Mouse (Mus musculus) liver, adult 2 months (tissue): ENCODE measurements around the gene Rnf141. TPM values are rescaled to one million over a fixed set of nuclear protein-coding genes. Genes with fewer than 3 reads are reported as not detected.

ENCODE experiments used
- DNase-seq: peaks from one replicate; pipeline ENCODE4 v3.0.0-alpha.2; 2011; ENCODE audit warnings: low read depth, low spot score; ENCODE audit errors: extremely low read depth
- H3K27ac ChIP-seq: fragments of 200-500 bp; replicated peaks from 2 replicates; pipeline ENCODE4 v1.5.1; 2012; ENCODE audit warnings: low read depth, mild to moderate bottlenecking, control low read depth, inconsistent platforms, low read length; ENCODE audit not compliant: insufficient read depth
- H3K27me3 ChIP-seq: fragments of 200-500 bp; 2 replicates; pipeline ENCODE4 v1.6.1; 2012; ENCODE audit warnings: mild to moderate bottlenecking, moderate library complexity, low read length, inconsistent platforms; ENCODE audit not compliant: control insufficient read depth, insufficient read depth
- H3K36me3 ChIP-seq: fragments of 200-500 bp; 2 replicates; pipeline ENCODE4 v1.6.1; 2012; ENCODE audit warnings: low read length, inconsistent platforms; ENCODE audit not compliant: control insufficient read depth, insufficient read depth
- H3K4me1 ChIP-seq: fragments of 200-500 bp; 2 replicates; pipeline ENCODE4 v1.6.1; 2011; ENCODE audit warnings: low read length; ENCODE audit not compliant: control insufficient read depth, insufficient read depth
- H3K4me3 ChIP-seq: fragments of 200-500 bp; 2 replicates; pipeline ENCODE4 v1.5.1; 2011; ENCODE audit warnings: low read depth, mild to moderate bottlenecking, control low read depth, low read length, moderate library complexity; ENCODE audit not compliant: insufficient read depth
- H3K79me2 ChIP-seq: fragments of 200-500 bp; 2 replicates; pipeline ENCODE4 v1.6.1; 2012; ENCODE audit warnings: inconsistent platforms, mild to moderate bottlenecking, low read length, moderate library complexity; ENCODE audit not compliant: control insufficient read depth, insufficient read depth
- H3K9ac ChIP-seq: fragments of 200-500 bp; 2 replicates; pipeline ENCODE4 v1.6.1; 2012; ENCODE audit warnings: low read depth, mild to moderate bottlenecking, control low read depth, inconsistent platforms, low read length
- CTCF ChIP-seq: fragments of 200-500 bp; IDR thresholded peaks from 2 replicates; pipeline ENCODE4 v1.5.1; 2011; ENCODE audit warnings: low read depth, low read length, control low read depth
- POLR2A ChIP-seq: fragments of 200-500 bp; IDR thresholded peaks from 2 replicates; pipeline ENCODE4 v1.6.1; 2011; ENCODE audit warnings: low read length, control low read depth; ENCODE audit not compliant: insufficient read depth; ENCODE audit errors: extremely low read depth
- WGBS: fragments of 180-500 bp; shearing (Covaris S2); methylation state at CpG from one replicate; pipeline ENCODE4 v1.1.7; 2018; 5-methylcytosine and 5-hydroxymethylcytosine counted together
- polyA plus RNA-seq: library from polyadenylated mRNA; depleted of rRNA; stranded (reverse); fragments of >200 nt; gene quantifications from 2 replicates; pipeline ENCODE4 v1.2.3, GENCODE M21; 2012
- total RNA-seq: library from RNA; depleted of rRNA; stranded (reverse); fragments of >200 nt; gene quantifications from 2 replicates; pipeline ENCODE4 v1.2.3, GENCODE M21; 2014

Rnf141 gene
- total and polyA plus RNA-seq, 2 experiments, result 20.6 to 63.4 TPM

- Histone ChIP-seq H3K79me2 (no peaks in the 10 kb centered on the region), H3K27me3 (no peaks in the 10 kb centered on the region), H3K36me3 (peaks cover 13% of the 10 kb centered on the region), H3K9ac (no peak overlapping the region), H3K4me1 (no peaks in the 10 kb centered on the region), H3K4me3 (no peak overlapping the region), H3K27ac (no peak overlapping the region)
- no peak for DNase-seq
- 88% methylated on average over 8 of the region's 8 CpGs for WGBS
- TF ChIP-seq POLR2A, result no peak
- TF ChIP-seq CTCF, result no peak
Observed at GRCm38 (mm10) chr7:110810995-110811394, 33.3 kb downstream of the Rnf141 start.

- H3K9ac ChIP-seq, result no peak overlapping the region
- no peaks in the 10 kb centered on the region for H3K4me1 ChIP-seq
- H3K4me3 ChIP-seq, result no peak overlapping the region
- DNase-seq, result no peak
- H3K36me3 ChIP-seq, result peaks cover 9% of the 10 kb centered on the region; the same call in 1 of the 2 replicates
- no peaks in the 10 kb centered on the region for H3K79me2 ChIP-seq
- no peaks in the 10 kb centered on the region for H3K27me3 ChIP-seq
- no peak for TF ChIP-seq POLR2A
- TF ChIP-seq CTCF, result no peak
- 92% methylated on average over 18 of the region's 18 CpGs for WGBS
- H3K27ac ChIP-seq, result no peak overlapping the region
Observed at GRCm38 (mm10) chr7:110809585-110810557, 34.4 kb downstream of the Rnf141 start.

- H3K36me3 ChIP-seq, result peaks cover 9% of the 10 kb centered on the region; the same call in 1 of the 2 replicates
Observed at GRCm38 (mm10) chr7:110808962-110809361, 35.3 kb downstream of the Rnf141 start.

DNA sequence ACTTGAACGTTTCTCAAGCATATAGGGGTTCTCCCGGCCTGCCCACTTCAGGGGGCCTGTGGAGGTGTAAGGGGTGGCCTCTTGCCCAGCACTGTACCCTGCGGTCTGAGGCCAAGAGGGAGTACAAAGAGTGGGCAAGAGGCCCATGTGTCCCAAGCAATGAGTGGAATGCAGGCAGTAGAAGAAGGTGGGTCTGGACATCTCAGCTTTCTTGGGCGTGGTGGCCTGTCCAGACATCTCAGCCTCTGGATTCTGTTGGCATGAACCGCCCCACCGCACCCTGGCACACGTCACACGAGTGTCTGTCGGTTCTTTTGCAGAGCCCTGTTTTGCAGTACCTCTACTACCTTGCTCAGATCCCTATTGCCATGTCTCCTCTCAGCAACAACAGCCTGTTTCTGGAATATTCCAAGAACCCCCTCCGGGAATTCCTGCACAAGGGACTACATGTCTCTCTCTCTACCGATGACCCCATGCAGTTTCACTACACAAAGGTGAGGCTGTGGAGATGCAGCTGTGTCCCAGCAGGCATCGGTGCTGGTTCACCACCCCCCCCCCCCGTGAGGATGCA is 36.7 kb downstream of the Rnf141 start:
- Histone ChIP-seq H3K9ac (no peak overlapping the region), H3K4me1 (no peaks in the 10 kb centered on the region), H3K36me3 (peaks cover 3% of the 10 kb centered on the region; the same call in 1 of the 2 replicates), H3K27me3 (no peaks in the 10 kb centered on the region), H3K27ac (no peak overlapping the region), H3K4me3 (no peak overlapping the region), H3K79me2 (no peaks in the 10 kb centered on the region)
- 92% methylated on average over 13 of the region's 13 CpGs for WGBS
- DNase-seq, result no peak
- TF ChIP-seq CTCF (no peak), POLR2A (no peak)

More at GRCm38 (mm10) chr7:110808962-110809361, 35.3 kb downstream of the Rnf141 start:
- Histone ChIP-seq H3K27me3 (no peaks in the 10 kb centered on the region), H3K27ac (no peak overlapping the region), H3K4me3 (no peak overlapping the region), H3K4me1 (no peaks in the 10 kb centered on the region), H3K79me2 (no peaks in the 10 kb centered on the region), H3K9ac (no peak overlapping the region)
- DNase-seq, result no peak
- WGBS, result 84% methylated on average over 3 of the region's 3 CpGs
- TF ChIP-seq POLR2A, result no peak
- TF ChIP-seq CTCF, result no peak

- TF ChIP-seq POLR2A, result no peak
- TF ChIP-seq CTCF, result no peak
- Histone ChIP-seq H3K79me2 (no peaks in the 10 kb centered on the region), H3K9ac (no peak overlapping the region), H3K4me1 (no peaks in the 10 kb centered on the region), H3K36me3 (no peaks in the 10 kb centered on the region), H3K27ac (no peak overlapping the region), H3K27me3 (no peaks in the 10 kb centered on the region), H3K4me3 (no peak overlapping the region)
- no peak for DNase-seq
- WGBS, result 43% methylated on average over 3 of the region's 3 CpGs
Observed at GRCm38 (mm10) chr7:110804266-110804665, 40.0 kb downstream of the Rnf141 start.

DNA sequence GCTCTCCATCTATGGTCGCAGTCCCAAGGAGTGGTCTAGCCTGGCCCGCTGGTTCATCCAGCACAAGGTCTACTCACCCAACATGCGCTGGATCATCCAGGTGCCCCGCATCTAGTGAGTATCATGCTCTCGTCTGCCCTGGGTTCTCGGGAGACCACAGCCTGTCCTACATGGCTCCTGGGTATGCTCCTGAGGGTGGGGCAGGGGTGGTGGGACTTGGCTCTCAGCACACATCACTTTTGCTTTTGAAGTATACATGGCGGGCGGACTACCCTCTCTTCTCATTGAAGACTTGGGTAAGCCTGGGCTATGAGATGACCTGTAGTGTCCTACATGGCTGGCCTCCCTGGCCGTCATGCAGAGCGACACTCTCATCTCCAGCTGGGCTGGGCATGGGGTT is 41.1 kb downstream of the Rnf141 start:
- H3K4me3 ChIP-seq, result no peak overlapping the region
- no peaks in the 10 kb centered on the region for H3K79me2 ChIP-seq
- no peak for DNase-seq
- no peak overlapping the region for H3K9ac ChIP-seq
- H3K4me1 ChIP-seq, result no peaks in the 10 kb centered on the region
- no peak overlapping the region for H3K27ac ChIP-seq
- no peaks in the 10 kb centered on the region for H3K36me3 ChIP-seq
- no peaks in the 10 kb centered on the region for H3K27me3 ChIP-seq
- 97% methylated on average over 10 of the region's 10 CpGs for WGBS
- no peak for TF ChIP-seq POLR2A
- no peak for TF ChIP-seq CTCF
